Mouse (Mus musculus): Measurements from ENCODE around the gene Tnrc6b.
"Not testable (repeated sequence)": the region's sequence is repeated elsewhere in the genome, so short reads cannot be mapped to it uniquely, and the experiment has no call there.

The Tnrc6b gene

DNA sequence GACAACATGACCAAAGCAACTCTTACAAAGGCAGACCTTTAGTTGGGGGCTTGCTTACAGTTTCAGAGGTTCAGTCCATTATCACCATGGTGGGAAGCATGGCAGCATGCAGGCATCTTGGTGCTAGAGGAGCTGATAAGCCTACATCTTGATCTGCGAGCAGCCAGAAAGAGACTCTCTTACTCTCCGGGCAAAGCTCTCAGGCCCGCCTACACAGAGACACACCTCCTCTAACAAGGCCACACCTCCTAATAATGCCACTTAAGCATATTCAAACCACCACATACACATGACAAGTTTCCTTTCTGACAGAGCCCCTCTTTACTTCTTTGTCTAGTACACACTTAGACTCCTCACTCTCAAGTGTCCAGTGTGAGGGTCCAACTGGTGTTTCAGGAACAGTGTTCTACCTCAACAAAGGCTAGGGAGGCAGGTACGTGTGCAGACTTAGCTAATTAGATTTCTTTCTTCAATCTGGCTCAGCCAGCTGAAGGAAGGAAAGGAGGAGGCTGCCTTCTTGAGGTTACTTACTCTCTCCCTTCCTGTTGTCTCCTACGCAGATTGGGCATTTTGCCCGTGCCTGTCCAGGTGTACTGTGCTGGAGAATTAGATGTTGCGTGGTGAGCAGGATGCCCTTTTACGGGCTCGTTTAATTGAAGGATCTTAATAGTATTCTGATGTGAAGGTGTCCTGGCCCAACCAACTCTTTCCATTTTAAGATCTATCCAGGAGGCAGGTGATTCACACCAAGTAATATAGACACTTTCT lies 128.7 kb downstream of the Tnrc6b start:
- DNase-seq (ENCODE audit: inconsistent age in 2 of 2, low spot score in 1 of 2) = no peak

DNA sequence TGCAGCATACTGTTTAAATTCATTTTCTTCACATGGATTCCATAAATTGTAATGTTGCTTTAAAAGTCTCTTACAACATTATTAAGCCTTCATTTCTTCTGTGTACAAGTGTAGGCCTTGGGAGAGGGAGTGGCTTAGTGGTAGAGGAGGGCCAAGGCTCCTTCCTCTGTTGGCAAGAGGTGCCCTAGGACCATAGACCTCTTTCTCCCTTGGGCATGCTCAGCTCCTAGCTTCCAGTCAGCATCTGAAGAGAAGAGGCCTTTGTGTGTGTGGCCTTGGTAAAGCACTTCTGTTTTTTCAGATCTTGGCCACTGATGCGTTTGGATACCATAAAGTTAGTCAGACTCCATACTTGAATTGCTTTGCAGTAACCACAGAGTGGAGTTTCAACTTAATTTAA lies 133.1 kb downstream of the Tnrc6b start:
- no peak for DNase-seq (ENCODE audit: inconsistent age in 2 of 2, low spot score in 1 of 2)

DNA sequence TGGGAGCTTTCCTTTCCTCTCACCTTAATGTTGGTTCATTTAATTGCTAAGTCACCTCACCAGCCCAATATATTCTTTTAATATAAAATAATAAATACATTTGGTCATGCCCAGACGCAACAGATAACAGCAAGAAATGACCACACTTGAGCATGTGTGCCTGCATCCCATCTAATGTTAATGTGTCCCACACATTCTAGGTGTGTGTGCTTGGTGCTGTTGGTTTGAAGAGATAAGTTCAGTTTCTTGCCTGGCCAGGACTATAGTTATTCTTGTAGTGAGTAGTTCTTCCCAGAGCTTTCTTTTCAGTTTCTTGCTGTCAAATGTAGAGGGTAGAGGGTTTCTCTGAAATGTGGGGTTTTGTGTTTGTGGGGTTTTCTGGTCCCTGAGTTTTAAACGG lies 133.8 kb downstream of the Tnrc6b start:
- DNase-seq (ENCODE audit: inconsistent age in 2 of 2, low spot score in 1 of 2) = no peak

DNA sequence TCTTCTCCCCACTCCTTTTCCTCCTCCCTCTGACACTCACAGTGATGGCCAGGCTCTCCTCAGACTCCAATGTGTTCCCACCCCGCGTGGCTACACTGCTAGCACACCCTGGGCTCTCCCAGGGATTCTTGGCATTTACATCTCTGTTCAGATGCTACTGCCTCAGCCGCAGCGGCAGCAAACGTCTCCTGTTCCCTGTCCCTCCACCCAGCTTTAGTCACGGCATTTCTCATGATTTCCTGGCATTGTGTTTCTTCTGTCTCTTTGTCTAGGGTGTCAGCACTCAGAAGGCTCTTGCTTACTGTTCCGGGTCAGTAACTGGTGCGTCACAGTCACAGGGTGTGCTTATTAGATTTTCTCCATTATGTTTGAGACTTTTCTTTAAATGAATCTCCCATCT lies 138.9 kb downstream of the Tnrc6b start:
- no peak for DNase-seq (ENCODE audit: inconsistent age in 2 of 2, low spot score in 1 of 2)

DNA sequence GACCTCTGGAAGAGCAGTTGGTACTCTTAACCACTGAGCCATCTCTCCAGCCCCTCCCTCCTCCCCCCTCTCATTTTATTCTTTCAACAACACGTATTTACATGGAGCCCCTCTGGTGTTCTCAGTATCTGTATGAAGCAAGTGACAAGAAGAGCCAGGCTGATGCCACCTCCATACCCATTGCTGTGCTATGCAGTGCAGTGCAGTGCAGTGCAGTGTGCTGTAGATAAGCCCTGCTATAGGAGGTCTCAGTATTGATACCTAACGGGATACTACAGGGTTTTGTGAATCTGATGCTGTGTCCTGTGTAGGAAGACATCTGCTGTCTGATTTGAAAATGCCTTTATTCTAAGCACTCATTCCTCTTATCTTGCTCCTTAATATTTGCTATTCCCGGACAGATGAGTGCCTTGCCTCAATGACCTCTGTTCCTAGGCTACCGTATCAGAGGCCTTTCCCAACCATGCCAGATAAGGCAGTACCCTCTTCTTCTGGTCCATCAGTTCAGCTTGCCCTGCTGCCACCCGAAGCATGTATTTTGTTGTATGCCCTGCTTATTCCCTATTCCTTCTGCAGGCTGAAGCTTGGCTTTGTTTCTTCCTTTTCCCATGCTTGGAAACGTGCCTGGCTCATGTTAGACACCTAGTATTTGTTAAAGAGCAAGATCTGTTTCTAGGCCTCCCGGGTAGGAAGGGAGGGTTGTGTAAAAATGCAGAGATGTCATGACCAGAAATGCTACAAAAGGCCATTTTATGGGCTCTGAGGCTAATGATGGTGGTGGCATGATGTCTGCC lies 139.8 kb downstream of the Tnrc6b start:
- DNase-seq (ENCODE audit: inconsistent age in 2 of 2, low spot score in 1 of 2) = no peak

DNA sequence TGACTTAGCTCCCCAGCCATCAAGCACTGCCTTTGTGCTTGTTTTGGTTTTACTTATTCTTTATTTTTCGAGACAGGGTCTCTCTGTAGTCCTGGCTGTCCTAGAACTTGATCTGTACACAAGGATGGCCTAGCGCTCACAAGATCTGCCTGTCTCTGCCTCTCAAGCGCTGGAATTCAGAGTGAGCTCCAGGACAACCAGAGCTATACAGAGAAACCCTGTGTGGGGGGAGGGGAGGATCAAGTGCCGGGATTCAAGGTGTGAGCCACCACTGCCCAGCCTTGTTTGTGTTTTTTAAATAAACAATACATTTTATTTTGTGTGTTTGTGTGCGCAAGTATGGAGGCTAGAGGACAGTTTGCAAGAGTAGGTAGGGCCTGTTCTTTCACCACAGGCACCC lies 141.0 kb downstream of the Tnrc6b start:
- DNase-seq (ENCODE audit: inconsistent age in 2 of 2, low spot score in 1 of 2) = no peak

DNA sequence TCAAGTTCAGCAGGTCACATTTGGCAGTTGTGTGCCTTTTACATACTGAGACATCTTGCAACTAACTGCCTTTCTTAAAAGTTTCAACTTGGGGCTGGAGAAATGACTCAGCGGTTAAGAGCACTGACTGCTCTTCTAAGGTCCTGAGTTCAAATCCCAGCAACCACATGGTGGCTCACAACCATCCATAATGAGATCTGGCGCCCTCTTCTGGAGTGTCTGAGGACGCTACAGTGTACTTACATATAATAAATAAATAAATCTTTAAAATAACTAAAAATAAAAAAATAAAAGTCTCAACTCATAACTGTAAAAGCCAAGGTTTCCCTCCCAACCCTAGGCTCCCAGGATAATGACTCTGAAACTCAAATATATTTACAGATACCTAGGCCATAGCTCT lies 141.4 kb downstream of the Tnrc6b start:
- DNase-seq (ENCODE audit: inconsistent age in 2 of 2, low spot score in 1 of 2) = not testable (repeated sequence)

DNA sequence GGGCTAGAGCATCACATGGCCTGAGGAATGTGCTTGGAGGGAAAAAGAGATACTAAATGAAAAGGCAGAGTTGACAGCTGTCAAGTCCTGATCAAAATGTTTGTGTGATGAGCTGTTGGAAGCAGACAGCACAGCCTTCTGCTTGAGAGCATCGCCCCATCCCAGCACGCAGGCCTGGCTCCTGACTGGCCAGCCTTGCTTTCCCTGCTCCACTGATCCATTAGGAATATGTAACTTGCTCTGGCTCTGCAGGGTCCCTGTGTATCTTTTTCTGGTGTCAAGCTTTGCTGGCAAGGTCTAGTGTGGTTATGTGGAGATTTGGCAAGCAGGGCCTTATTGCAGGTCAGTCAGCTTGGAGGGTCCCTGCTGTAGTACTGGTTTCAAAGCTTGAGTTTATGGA lies 148.3 kb downstream of the Tnrc6b start:
- DNase-seq (ENCODE audit: inconsistent age in 2 of 2, low spot score in 1 of 2) = no peak

DNA sequence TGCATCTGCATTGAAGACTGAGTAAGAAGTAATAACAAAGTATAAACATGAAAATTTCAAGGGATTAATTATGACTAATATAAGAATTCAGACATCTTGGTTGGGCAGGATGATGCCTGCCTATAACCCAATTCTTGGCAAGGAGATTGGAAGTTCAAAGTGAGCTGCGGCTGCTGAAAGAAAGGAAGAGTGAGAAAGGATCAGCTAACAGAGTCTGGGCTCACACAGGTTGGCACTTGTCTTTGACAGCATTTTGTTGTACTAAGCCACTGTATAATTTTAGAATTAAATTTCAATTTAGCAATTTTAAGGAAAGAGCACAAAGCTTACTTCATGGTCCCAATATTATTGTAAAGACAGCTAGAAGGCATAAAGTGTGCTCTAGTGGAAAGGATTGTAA lies 150.2 kb downstream of the Tnrc6b start:
- no peak for DNase-seq (ENCODE audit: inconsistent age in 2 of 2, low spot score in 1 of 2)

DNA sequence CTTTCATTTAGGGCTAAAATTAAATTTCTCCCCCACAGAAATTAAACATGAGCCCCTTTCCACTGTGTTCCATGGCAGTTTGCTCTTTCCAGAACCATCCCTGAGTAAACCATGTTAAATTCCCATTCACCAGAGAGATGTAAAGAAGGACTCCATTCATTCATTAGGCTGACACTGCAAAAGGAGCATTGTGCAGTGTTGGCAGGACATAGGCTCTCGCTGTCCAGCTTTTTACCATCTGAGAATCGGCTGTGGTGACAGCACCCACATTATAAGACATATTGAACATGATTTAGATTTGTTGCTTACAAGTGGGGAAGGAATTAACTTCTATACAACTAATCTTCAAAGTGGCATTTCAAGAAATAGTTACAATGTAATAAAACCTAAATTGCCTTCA lies 150.9 kb downstream of the Tnrc6b start:
- no peak for DNase-seq (ENCODE audit: inconsistent age in 2 of 2, low spot score in 1 of 2)

DNA sequence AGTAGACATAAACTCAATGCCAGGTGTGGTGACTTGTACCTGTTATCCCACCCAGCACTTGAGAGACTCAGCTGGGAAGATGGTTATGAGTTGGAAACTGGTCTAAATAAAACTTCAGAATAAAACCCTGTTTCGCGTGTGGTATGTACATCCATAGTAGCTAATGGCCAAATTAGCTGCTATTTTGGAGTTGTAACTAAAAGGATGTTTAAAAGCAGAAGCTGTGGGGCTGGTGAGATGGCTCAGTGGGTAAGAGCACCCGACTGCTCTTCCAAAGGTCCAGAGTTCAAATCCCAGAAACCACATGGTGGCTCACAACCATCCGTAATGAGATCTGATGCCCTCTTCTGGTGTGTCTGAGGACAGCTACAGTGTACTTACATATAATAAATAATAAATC lies 157.5 kb downstream of the Tnrc6b start:
- DNase-seq (ENCODE audit: inconsistent age in 2 of 2, low spot score in 1 of 2) = not testable (repeated sequence)

DNA sequence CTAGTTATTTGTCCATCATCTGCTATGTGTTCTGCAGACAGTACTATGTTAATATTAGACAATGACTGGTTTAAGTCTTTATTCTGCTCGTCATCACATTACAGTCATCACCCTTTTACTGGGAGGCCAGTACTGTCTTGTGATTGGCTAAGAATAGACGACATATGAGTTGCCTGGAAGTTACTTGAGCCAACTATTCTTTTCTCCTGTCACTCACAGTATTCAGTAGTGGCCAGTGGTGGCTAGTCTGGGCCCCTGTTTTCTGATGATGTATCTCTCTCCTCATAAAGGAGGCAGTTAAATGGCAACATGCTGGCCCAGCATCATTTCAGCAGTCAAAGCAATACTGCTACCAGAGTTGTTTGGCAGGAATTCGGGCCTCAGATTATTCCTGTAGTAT lies 163.6 kb downstream of the Tnrc6b start:
- DNase-seq (ENCODE audit: inconsistent age in 2 of 2, low spot score in 1 of 2) = no peak

DNA sequence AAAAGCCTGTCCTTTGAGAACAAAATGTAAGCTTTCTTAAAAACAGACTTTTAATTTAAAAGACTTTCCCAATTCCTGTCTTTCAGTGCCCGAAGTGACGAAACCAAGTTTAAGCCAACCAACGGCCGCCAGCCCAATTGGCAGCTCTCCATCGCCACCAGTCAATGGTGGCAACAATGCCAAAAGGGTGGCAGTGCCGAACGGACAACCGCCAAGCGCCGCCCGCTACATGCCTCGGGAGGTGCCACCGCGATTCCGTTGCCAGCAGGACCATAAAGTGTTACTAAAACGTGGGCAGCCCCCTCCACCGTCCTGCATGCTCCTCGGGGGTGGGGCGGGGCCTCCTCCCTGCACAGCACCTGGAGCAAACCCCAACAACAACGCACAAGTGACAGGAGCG lies 165.1 kb downstream of the Tnrc6b start:
- peak in 1 of 2 experiments; percentile 51 for DNase-seq (ENCODE audit: inconsistent age in 2 of 2, low spot score in 1 of 2)

DNA sequence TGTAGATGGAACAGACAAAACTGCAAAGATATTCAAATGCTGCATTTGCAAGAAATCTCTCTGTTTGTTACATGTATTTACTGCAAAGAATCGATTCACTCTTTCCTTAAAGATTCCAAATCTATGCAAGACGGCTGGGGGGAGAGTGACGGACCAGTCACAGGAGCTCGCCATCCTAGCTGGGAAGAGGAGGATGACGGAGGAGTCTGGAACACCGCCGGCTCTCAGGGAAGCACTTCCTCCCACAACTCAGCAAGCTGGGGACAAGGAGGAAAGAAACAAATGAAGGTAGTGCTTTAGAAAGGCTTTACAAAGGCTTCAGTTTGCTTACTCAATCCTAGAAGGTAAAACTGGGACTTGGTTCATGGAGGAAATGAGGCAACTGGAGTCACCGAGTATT lies 173.0 kb downstream of the Tnrc6b start:
- DNase-seq (ENCODE audit: inconsistent age in 2 of 2, low spot score in 1 of 2) = no peak

DNA sequence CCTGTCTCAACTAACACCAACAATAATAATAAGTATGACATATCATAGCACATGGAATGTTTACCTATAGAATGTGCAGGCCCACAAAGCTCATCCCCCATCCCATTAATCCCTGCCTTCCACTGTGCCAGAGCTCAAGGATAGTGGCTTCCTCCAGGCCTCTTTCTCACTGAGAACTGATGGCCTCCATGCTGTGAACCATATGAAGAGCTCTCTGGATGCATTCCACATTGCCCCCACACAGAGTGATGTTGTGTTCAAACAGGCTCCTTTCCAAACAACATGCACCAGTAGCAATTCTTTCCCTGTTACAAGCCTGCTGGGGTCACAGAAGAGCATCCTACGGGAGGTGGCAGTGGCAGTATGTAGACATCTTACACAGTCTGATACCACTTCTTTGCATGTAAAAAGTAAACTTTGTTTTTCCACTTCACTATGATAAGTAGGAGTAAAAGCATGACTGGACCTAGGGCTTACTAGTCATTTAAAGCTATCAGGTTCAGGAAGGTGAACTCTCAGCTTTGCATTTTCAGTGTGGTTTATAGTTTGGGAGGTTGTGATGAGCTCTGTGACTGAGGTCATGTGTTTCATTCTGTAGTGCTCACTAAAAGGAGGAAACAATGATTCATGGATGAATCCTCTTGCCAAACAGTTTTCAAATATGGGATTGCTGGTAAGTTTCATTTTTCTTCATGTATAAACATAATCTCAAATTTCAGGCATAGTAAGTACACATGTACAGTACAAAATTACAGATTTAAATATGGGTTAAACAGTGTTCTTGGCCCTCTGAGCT lies 175.4 kb downstream of the Tnrc6b start:
- DNase-seq (ENCODE audit: inconsistent age in 2 of 2, low spot score in 1 of 2) = no peak

DNA sequence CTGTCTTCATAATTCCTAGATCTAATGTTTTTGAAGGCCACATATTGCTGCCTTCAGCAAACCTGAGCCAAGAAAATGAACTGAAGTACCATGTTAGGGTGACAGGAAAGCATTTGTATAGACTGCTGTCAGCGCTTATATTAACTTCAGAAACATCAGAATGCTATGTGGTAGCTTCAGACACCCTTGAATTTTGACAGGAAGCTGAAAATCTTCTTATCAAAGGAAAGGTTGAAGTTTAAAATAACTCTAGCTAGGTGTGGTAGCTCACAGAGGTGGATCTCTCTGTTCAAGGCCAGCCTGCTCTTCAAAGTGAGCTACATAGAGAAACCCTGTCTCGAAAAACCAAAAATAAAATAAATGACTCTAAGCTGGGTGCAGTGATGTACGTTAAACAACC lies 181.2 kb downstream of the Tnrc6b start:
- DNase-seq (ENCODE audit: inconsistent age in 2 of 2, low spot score in 1 of 2) = peak in 1 of 2 experiments; percentile 45

DNA sequence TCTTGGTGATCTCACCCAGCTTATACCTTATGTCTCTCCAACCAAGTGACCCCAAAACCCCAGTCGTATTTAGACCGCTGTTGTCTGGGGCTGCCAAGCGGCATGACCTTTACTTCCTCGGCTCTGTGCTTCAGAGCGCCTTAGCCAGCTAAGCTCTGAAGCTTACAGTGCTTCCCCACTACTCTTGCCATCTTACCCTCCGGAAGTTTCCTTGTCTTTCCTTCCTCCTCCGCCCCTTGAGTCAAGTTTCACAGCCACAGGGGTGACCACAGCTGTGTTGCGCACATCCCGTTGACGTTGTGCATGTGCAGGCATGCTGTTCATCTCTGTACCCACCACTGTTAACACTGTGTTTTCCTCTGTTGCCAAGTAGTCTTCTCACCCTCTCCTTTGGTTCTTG lies 185.6 kb downstream of the Tnrc6b start:
- DNase-seq (ENCODE audit: inconsistent age in 2 of 2, low spot score in 1 of 2) = no peak

DNA sequence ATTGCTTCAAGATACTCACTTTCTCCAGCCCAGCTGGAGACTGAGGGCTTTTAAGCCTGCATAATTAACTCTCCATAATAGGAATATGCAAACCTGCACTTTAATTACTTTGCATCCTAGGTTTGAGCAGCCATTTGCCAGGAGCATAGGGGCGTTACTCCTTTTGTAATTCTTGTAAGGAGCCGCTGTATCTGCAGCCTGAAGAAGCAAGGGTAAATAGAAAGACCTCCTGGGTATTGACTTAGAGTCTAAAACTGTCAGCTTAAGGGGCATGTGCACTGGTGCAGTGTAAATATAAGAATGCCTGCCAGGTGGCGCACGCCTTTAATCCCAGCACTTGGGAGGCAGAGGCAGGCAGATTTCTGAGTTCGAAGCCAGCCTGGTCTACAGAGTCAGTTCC lies 186.8 kb downstream of the Tnrc6b start:
- DNase-seq (ENCODE audit: inconsistent age in 2 of 2, low spot score in 1 of 2) = no peak

DNA sequence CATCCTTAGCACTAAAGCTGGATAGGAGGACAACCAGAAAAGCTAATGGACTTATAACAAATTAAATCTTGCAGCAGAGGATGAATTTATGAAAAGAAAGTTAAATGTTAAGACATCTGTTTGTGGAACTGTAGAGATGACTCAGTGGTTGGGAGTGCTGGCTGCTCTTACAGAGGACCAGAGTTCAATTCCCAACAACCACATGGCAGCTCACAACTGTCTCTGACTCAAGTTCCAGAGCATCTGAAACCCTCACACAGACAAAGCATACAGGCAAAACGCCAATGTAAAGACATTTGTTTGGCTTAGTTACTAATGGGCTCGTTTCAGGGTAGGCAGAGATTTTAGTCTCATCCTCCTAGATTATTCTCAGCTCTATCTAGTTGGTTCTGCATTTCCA lies 188.7 kb downstream of the Tnrc6b start:
- no peak for DNase-seq (ENCODE audit: inconsistent age in 2 of 2, low spot score in 1 of 2)

DNA sequence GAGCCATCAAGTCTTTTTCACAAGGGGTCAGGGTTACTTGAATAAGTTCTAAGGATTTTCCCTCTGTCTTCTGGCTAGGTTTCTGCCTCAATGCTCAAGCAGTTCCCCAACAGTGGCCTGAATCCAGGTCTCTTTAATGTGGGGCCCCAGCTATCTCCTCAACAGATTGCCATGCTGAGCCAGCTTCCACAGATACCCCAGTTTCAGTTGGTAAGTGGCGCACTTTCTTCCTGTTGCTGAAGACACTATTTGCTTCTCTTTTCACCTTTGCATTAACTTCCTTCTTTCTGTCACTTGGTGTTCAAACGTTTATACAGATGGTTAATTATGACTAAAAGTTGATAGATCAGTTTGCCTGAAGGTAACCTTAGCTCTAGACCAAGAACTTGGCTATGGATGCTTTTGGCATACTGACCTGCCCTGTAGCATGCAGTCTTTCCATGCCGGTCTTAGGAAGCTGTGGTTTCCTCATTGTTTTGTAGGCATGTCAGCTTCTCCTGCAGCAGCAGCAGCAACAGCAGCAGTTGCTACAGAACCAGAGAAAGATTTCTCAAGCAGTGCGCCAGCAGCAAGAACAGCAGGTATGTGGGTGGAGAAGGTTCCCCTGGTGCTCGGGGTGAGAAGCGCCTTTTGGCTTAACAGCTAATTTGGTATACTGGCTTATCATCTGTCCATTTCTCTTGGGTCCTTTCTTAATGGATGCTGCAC lies 190.8 kb downstream of the Tnrc6b start:
- DNase-seq (ENCODE audit: inconsistent age in 2 of 2, low spot score in 1 of 2) = no peak

DNA sequence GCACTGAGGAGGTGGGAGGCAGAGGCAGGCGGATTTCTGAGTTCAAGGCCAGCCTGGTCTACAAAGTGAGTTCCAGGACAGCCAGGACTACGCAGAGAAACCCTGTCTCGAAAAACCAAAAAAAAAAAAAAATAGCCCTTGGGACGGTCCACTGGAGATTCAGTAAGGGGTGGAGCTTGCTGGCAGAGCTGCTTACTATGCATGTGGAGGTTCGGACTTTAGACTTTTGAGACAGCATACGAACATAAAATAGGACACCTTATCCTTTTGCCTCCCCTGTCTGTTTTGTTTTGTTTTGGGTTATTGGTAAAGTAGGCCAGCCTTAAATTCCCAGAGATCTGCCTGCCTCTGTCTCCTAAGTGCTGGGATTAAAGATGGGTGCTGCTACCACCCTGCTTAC lies 193.7 kb downstream of the Tnrc6b start:
- not testable (repeated sequence) for DNase-seq (ENCODE audit: inconsistent age in 2 of 2, low spot score in 1 of 2)

All from adrenal gland, adult (tissue).